Mouse (Mus musculus): ENCODE results near the gene Rpf2.

DNA sequence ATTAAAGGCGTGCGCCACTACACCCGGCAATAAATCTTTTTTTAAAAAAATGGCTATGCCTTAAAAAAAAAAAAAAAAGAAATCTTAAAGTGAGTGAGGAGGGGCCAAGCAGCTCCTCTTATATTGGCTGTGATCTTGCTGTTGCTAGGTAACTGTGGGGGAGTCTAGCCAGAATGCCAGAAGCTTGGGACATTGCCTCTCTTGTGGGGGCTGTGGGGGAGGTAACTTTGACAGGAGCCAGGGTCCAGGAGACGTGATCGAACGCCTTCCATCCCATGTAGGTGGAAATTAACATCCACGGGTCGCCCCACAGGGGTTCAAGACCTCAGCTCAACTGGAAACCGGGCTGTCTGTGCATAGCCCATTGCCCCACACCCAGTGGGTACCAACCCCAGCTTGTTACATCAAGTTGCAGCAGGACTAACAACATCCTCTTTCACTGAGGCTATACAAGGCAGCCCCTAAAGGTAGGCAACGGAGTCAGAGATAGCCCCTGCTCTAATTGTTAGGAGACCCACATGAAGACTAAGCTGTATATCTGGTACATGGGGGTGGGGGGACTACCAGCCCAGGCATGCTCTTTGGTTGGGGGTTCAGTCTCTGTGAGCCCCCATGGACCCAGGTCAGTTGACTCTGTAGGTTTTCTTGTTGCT, 37.5 kb upstream of the Rpf2 start:
- TF ChIP-seq CTCF (IDR thresholded peaks at IDR 0.05 in 2 of 3, conservative IDR thresholded peaks at IDR 0.05 in 1 of 3; ENCODE audit: control insufficient read depth in 1 of 3, insufficient read depth in 1 of 3, low read depth in 2 of 3, low read length in 3 of 3, poor library complexity in 1 of 3, severe bottlenecking in 1 of 3), result no peak
- TF ChIP-seq MEF2A (IDR thresholded peaks at IDR 0.05; ENCODE audit: extremely low read depth, insufficient replicate concordance, low read depth, low read length, poor library complexity, severe bottlenecking), result no peak
- no peak for TF ChIP-seq ZC3H11A (IDR thresholded peaks at IDR 0.05; ENCODE audit: low read depth, low read length)
- no peak for TF ChIP-seq POLR2AphosphoS5 (IDR thresholded peaks at IDR 0.05; ENCODE audit: borderline replicate concordance, low read depth, low read length)

Measured in MEL (cell line).